Mouse (Mus musculus): ENCODE data around the gene Elob.
A peak's percentile ranks its signal among the peaks of the same experiment; 100 is the strongest.

The Elob gene

GRCm38 (mm10) chr17:23829064-23829619 is at the start of gene Elob:
Elob (minus strand) TSS chr17:23829136.
- DNase-seq (ENCODE audit: low spot score): peak; percentile 78

- DNase-seq (ENCODE audit: low spot score): no peak
Measured at GRCm38 (mm10) chr17:23877166-23877565, 48.2 kb upstream of the Elob start.

GRCm38 (mm10) chr17:23876741-23877140 is 47.8 kb upstream of the Elob start:
- DNase-seq (ENCODE audit: low spot score): no peak

GRCm38 (mm10) chr17:23873884-23874856 is 45.2 kb upstream of the Elob start:
- DNase-seq (ENCODE audit: low spot score): no peak

GRCm38 (mm10) chr17:23868513-23868912 is 39.6 kb upstream of the Elob start:
- DNase-seq (ENCODE audit: low spot score): no peak

GRCm38 (mm10) chr17:23867756-23868155 is 38.8 kb upstream of the Elob start, which contains the start of gene Prss21:
Prss21 (plus strand) TSS chr17:23868056.
- no peak for DNase-seq (ENCODE audit: low spot score)

- no peak for DNase-seq (ENCODE audit: low spot score)
Measured at GRCm38 (mm10) chr17:23862926-23863325, 34.0 kb upstream of the Elob start.

- no peak for DNase-seq (ENCODE audit: low spot score)
Measured at GRCm38 (mm10) chr17:23857913-23858312, 29.0 kb upstream of the Elob start.

- DNase-seq (ENCODE audit: low spot score): no peak
Measured at GRCm38 (mm10) chr17:23857193-23857592, 28.3 kb upstream of the Elob start.

GRCm38 (mm10) chr17:23854229-23854765 is 25.4 kb upstream of the Elob start:
- DNase-seq (ENCODE audit: low spot score): no peak

GRCm38 (mm10) chr17:23853292-23853691 is 24.4 kb upstream of the Elob start:
- no peak for DNase-seq (ENCODE audit: low spot score)

GRCm38 (mm10) chr17:23850853-23851749 is 22.2 kb upstream of the Elob start:
- no peak for DNase-seq (ENCODE audit: low spot score)

- no peak for DNase-seq (ENCODE audit: low spot score)
Measured at GRCm38 (mm10) chr17:23850028-23850427, 21.1 kb upstream of the Elob start.

GRCm38 (mm10) chr17:23843812-23844273 is 14.9 kb upstream of the Elob start, which contains the start of the genes Prss32 and Prss41:
Prss32 (plus strand) TSS chr17:23843855.
Prss41 (minus strand) TSS chr17:23844172.
- no peak for DNase-seq (ENCODE audit: low spot score)

GRCm38 (mm10) chr17:23843141-23843811 is 14.3 kb upstream of the Elob start:
- DNase-seq (ENCODE audit: low spot score): no peak

GRCm38 (mm10) chr17:23841145-23841544 is 12.2 kb upstream of the Elob start:
- no peak for DNase-seq (ENCODE audit: low spot score)

GRCm38 (mm10) chr17:23836006-23836575 is 7.2 kb upstream of the Elob start, which contains the start of gene Prss33:
Prss33 (minus strand) TSS chr17:23836056.
- no peak for DNase-seq (ENCODE audit: low spot score)

- DNase-seq (ENCODE audit: low spot score): no peak
Measured at GRCm38 (mm10) chr17:23831201-23831600, 2.3 kb upstream of the Elob start.

GRCm38 (mm10) chr17:23828271-23829001 is 500 bp downstream of the Elob start:
- no peak for DNase-seq (ENCODE audit: low spot score)

- DNase-seq (ENCODE audit: low spot score): no peak
Measured at GRCm38 (mm10) chr17:23825591-23825990, 3.3 kb downstream of the Elob start.

All from ovary, adult 18-20 months (tissue).